Mouse (Mus musculus): ENCODE measurements around the gene Myo1e.

The Myo1e gene

GRCm38 (mm10) chr9:70207151-70207831 is at the start of gene Myo1e:
Myo1e (plus strand) TSS chr9:70207350.
- peak; percentile 81 to 84 for DNase-seq

GRCm38 (mm10) chr9:70160071-70160470 is 47.1 kb upstream of the Myo1e start:
- no peak for DNase-seq

DNA sequence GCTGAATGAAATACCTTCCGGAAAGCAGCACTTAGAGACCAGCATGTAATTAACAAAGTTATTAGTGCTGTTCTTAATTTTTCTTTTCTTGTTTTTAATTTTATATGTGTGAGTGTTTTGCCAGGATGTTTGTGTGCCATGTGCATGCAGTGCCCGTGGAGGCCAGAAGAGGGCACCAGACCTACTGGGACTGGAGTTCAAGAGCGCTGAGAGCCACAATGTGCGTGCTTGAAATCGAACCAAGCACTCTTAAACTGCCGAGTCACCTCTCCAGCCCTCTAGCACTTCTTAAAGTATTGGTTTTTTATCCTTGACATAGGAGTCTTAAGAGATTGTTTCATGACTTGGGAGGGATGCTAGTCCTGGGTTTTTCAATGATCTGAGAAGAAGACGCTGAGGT is 38.2 kb upstream of the Myo1e start:
- no peak for DNase-seq

- no peak for DNase-seq
Measured at GRCm38 (mm10) chr9:70174291-70174848, 32.8 kb upstream of the Myo1e start.

DNA sequence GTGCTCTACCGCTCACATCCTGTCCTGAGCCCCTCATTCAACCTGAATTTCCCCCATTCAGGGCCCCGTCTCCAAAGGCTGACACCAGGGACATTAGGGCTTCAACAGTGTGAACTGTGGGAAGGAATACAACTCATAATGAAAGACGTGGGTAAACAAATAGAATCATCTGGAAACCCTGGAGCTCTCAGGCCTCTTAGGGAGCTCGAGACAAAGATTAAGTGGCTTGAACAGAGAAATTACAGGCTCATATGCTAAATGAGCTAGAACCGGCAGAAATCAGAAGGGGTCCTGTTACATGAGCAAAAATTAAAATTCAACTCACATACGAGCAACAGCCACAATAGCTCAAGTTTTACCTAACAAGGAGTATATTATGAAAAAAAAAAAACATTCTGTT is 32.3 kb upstream of the Myo1e start:
- DNase-seq = no peak

- DNase-seq = no peak
Measured at GRCm38 (mm10) chr9:70176291-70176690, 30.9 kb upstream of the Myo1e start.

- DNase-seq = no peak
Measured at GRCm38 (mm10) chr9:70181719-70182118, 25.4 kb upstream of the Myo1e start.

GRCm38 (mm10) chr9:70182639-70183038 is 24.5 kb upstream of the Myo1e start:
- DNase-seq = no peak

DNA sequence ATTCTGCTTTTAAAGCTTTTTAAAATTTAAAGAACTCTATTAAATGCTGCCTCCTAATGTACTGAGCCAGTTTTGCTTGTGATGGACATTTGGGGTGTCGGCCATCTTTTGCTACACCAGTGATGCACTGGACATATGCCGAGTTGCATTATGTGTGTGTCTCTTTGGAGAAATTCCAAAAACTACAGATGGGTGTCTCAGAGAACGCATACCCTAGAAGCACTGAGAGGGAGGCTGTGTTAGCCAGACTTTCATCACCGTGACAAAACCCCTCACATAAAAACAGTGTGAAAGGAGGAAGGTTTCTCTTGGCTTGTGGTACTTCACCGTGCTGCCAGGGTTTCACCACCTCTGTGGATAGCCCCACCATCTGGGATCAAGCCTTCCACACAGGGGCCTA is 14.8 kb upstream of the Myo1e start:
- DNase-seq = no peak

GRCm38 (mm10) chr9:70194622-70195021 is 12.5 kb upstream of the Myo1e start:
- DNase-seq = no peak

GRCm38 (mm10) chr9:70196956-70197659 is 10.0 kb upstream of the Myo1e start:
- DNase-seq = no peak

- no peak for DNase-seq
Measured at GRCm38 (mm10) chr9:70197992-70198391, 9.2 kb upstream of the Myo1e start.

- DNase-seq = peak; percentile 13 to 39
Measured at GRCm38 (mm10) chr9:70202753-70203152, 4.4 kb upstream of the Myo1e start.

GRCm38 (mm10) chr9:70203267-70204076 is 3.7 kb upstream of the Myo1e start:
- no peak for DNase-seq

GRCm38 (mm10) chr9:70207981-70208521 is 901 bp downstream of the Myo1e start:
- DNase-seq = peak; percentile 39 to 49

DNA sequence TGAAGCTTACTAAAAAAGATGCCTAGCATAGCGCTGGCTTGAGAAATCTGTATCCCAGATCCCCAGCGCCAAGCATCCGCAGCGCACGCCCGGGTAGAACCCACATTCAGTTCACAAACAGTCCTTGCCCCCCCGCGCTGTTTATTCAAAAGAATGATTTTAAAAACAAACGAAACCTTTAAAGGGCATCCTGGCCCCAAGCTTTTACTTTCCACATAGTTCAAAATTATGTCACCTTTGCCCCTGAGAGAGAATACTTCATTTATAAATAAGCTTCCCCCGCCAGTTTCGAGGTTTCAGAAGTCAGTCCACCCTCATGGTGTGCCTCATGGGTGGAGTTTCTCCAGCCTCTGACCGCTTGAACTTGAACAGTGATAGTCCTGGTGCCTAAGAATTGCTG is 1.6 kb downstream of the Myo1e start:
- peak; percentile 6 to 9 for DNase-seq

DNA sequence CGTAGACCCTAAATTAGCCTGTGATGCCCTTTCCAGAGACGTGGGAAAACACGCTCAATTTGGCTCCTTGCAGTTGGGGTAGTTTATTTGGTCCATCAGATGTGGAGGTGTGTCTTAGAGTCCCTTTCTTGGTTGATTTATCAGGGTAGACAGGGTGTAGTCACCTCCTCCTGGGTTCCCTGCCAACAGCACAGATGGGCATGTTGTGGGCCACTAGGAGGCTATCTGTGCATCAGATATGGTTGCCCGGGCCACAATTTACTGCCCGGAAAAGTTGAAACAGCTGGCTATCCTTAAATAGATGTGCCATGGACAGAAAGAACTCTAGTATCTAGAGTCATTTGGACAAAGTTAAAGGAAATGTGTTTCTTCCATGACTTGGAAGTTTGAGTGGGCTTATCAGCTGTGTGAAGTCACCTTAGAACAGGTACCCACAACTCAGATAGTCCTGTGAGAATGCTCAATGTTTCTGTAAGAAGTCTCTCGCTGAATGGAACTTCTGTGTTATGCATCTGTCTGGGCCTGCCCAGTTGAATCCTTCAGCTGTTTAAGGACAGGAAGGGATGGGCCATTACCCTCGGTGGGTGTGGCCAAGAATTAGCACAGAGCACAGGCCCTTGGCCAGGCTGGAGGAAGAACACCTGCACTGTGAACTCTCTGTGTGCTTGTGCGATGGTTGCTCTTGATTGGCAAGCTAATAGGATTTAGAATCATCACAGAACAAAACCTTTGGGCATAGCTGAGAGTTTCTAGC is 2.3 kb downstream of the Myo1e start:
- peak; percentile 34 to 62 for DNase-seq

DNA sequence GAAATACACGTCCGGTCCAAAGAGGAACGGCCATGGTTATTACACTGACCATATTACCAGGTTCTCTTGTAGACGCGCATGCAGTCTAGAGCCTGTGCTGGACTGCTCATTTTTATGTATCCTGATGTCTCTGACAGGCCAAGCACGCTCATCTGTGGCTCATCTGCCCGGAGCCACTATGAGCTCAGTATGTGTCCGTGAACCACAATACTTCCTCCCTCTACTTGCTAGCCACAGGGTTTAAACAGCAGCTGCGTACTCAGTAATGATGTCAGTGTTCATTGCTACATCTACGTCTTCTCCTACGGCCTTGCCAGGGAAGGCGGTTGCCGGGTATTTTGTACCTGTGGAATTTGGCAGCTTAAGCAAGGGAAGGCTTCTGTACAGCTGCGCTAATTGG is 4.5 kb downstream of the Myo1e start:
- DNase-seq = no peak

DNA sequence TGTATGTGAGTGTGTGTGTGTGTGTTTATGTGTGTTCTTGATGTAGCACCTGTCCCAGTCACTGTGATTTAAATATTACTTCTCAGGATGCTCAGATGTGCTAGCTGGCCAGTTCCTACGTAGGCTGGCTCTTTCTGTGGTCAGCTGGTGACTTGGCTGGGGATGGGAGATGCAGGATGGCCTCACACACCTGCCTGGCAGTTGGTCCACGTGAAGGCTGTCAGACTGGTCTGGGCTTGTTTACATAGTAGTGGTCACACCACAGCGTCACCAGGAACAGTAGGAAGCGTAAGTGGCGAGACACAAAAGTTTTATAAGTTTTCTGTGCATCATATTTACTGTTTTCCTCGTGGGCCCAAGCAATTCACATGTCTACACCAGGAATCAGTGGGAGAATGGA is 9.4 kb downstream of the Myo1e start:
- no peak for DNase-seq

DNA sequence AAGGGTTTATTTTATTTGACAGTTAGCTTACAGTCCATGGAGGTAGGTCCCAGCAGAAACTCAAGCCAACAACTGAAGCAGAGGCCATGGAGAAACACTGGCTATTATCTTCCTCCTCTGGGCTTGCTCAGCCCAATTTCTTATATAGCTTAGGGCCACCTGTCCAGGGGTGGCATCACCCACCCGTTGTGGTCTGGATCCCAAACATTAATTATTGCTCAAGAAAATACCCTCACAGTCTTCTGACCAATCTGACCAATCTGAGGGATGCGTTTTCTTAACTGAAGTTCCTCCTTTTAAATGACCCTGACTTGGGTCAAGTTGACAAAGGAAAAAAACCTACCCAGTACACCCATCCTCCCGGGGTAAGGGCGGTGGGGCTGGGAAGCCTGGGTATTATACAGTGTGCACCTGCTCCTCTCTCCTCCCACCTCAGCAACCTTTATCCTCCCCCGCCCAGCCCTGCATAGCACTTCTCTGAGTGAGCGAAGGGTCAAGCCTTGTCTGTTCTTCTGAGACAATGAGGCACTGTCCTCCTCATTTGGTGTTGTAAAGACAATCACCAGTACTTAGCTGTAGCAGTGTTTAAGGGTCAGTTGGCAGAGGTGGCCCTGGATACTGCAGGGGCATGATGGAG is 12.3 kb downstream of the Myo1e start:
- no peak for DNase-seq

DNA sequence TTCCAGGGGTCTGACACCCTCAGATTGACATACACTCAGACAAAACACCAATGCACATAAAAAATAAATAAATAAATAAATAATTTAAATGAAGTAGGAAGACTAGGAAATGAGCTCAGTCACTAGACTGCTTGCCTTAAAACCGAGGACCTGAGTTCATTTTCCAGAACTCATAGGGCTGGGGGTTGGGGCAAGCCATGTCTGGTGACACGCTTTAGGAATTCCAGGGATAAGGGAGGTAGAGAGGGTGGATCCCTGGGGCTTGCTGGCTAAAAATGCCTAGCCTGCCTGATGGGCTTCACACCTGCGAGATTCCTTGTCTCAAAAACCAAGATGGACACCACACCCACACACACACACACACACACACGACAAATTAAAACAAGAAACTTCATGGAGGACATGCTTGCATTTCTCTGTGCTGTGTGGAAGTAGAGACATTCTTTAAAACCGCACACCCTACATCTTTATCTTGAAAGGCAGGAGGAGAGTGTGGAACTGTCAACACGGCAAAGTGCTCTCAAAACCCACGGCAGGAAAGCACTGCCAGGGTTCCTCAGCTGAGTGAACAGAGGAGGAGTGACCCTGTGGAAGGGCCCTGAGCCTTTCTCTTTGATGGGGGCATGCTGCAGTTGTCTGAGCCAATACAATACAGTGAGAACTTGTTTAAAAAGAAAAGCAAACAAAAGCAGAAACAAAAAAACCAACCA is 13.5 kb downstream of the Myo1e start:
- DNase-seq = no peak

All from cerebellum, postnatal 25 days (tissue).